Mouse (Mus musculus) cerebellum, postnatal 36 days (tissue): ENCODE results near the gene Ly86.

Experiments used
- DNase-seq, 2 experiments: peaks; one replicate each; pipeline ENCODE4 v3.0.0; 2021 to 2022; ENCODE audit warnings: mixed read lengths in 2 of 2

The Ly86 gene

GRCm38 (mm10) chr13:37344909-37345772 is at the start of gene Ly86:
Gene Ly86, plus strand, starts transcription at chr13:37345208.
- DNase-seq: no peak

- no peak for DNase-seq
Observed at GRCm38 (mm10) chr13:37297886-37298285, 47.1 kb upstream of the Ly86 start.

- DNase-seq: no peak
Observed at GRCm38 (mm10) chr13:37298856-37299255, 46.2 kb upstream of the Ly86 start.

GRCm38 (mm10) chr13:37302877-37303276 is 42.1 kb upstream of the Ly86 start:
- DNase-seq: no peak

GRCm38 (mm10) chr13:37308006-37308405 is 37.0 kb upstream of the Ly86 start:
- no peak for DNase-seq

GRCm38 (mm10) chr13:37309296-37309695 is 35.7 kb upstream of the Ly86 start:
- DNase-seq: no peak

GRCm38 (mm10) chr13:37310331-37310730 is 34.7 kb upstream of the Ly86 start:
- DNase-seq: no peak

- DNase-seq: peak; percentile 8 to 23
Observed at GRCm38 (mm10) chr13:37311555-37312221, 33.3 kb upstream of the Ly86 start.

- peak; percentile 90 to 95 for DNase-seq
Observed at GRCm38 (mm10) chr13:37312222-37312928, 32.6 kb upstream of the Ly86 start.

- no peak for DNase-seq
Observed at GRCm38 (mm10) chr13:37312951-37313350, 32.1 kb upstream of the Ly86 start.

GRCm38 (mm10) chr13:37325504-37325903 is 19.5 kb upstream of the Ly86 start:
- peak; percentile 39 to 41 for DNase-seq

- no peak for DNase-seq
Observed at GRCm38 (mm10) chr13:37329747-37330146, 15.3 kb upstream of the Ly86 start.

GRCm38 (mm10) chr13:37330971-37331370 is 14.0 kb upstream of the Ly86 start:
- no peak for DNase-seq

- no peak for DNase-seq
Observed at GRCm38 (mm10) chr13:37332779-37333543, 12.0 kb upstream of the Ly86 start.

- no peak for DNase-seq
Observed at GRCm38 (mm10) chr13:37333544-37333870, 11.5 kb upstream of the Ly86 start.

GRCm38 (mm10) chr13:37337269-37337668 is 7.7 kb upstream of the Ly86 start:
- DNase-seq: no peak

GRCm38 (mm10) chr13:37337871-37338270 is 7.1 kb upstream of the Ly86 start:
- DNase-seq: no peak

- no peak for DNase-seq
Observed at GRCm38 (mm10) chr13:37342804-37343203, 2.2 kb upstream of the Ly86 start.

GRCm38 (mm10) chr13:37345823-37346222 is 815 bp downstream of the Ly86 start:
- no peak for DNase-seq

GRCm38 (mm10) chr13:37347871-37348595 is 3.0 kb downstream of the Ly86 start:
- DNase-seq: no peak

GRCm38 (mm10) chr13:37349051-37349450 is 4.0 kb downstream of the Ly86 start:
- no peak for DNase-seq

GRCm38 (mm10) chr13:37353016-37353415 is 8.0 kb downstream of the Ly86 start:
- no peak for DNase-seq
